In the genomic region with DNA sequence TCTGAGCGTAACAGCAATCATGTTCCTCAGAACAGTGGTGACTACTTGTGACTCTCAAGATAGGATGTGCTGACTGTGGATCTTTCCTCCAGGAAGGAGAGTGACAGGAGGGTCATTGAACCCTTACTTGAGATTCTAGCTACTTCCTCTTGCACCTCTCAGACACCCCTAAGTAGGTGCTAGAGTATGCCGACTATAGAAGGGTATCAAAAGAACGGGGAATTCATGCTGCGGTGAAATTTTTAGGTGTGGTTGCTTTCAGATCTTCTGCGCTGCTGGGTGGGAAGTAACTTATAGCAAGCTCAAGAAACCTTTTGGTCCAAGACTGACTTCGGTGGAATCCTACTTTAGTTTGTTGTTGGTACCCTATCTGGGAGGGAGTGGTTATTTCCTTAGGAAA, we compare ENCODE assay signal across 8 mouse cellular contexts. TPM values are rescaled to one million over a fixed set of nuclear protein-coding genes. Genes with fewer than 3 reads are reported as not detected.
DNase-seq lines count a peak whose midpoint lies in the region; ATAC-seq and TF ChIP-seq lines count a peak whose summit lies in the region.

No protein-coding gene starts in this region.

- peaks cover 11% of the 10 kb centered on the region for H3K4me1 ChIP-seq in midbrain, embryonic 14.5 days (ENCODE audit: control insufficient read depth, insufficient read depth, low read length)
- peaks cover 34% of the 10 kb centered on the region for H3K4me1 ChIP-seq in midbrain, embryonic 10.5 days
- H3K4me1 ChIP-seq in erythroblast, embryonic 14.5 days (ENCODE audit: control insufficient read depth): peaks cover 56% of the 10 kb centered on the region
- peaks cover 26% of the 10 kb centered on the region for H3K4me1 ChIP-seq in liver, postnatal 0 days (ENCODE audit: insufficient read depth)

- no peaks in the 10 kb centered on the region for H3K36me3 ChIP-seq in midbrain, embryonic 14.5 days (ENCODE audit: control insufficient read depth, insufficient read depth, low read length)
- no peaks in the 10 kb centered on the region for H3K36me3 ChIP-seq in midbrain, embryonic 10.5 days
- H3K36me3 ChIP-seq in erythroblast, embryonic 14.5 days (ENCODE audit: control insufficient read depth): peaks cover 41% of the 10 kb centered on the region
- peaks cover 4% of the 10 kb centered on the region; the same call in 1 of the 2 replicates for H3K36me3 ChIP-seq in liver, postnatal 0 days (replicated peaks; ENCODE audit: insufficient read depth, low read length)

- H3K4me3 ChIP-seq in midbrain, embryonic 14.5 days (replicated peaks; ENCODE audit: low read depth, low read length): no peak overlapping the region
- H3K4me3 ChIP-seq in midbrain, embryonic 10.5 days: no peak overlapping the region
- peak overlapping the region; percentile 92 for H3K4me3 ChIP-seq in erythroblast, embryonic 14.5 days (replicated peaks)
- peak overlapping the region; percentile 99 for H3K4me3 ChIP-seq in liver, postnatal 0 days (ENCODE audit: low read depth, low read length)

- peak overlapping the region; percentile 74 for H3K4me2 ChIP-seq in midbrain, embryonic 14.5 days (ENCODE audit: low read length)
- H3K4me2 ChIP-seq in liver, postnatal 0 days (ENCODE audit: low read depth, low read length): peak overlapping the region; percentile 70

- TF ChIP-seq EP300 in liver, postnatal 0 days (IDR thresholded peaks at IDR 0.05; ENCODE audit: low read depth): no peak

- ATAC-seq in midbrain, embryonic 14.5 days (ENCODE audit: low FRiP score, low TSS enrichment): no peak
- no peak for ATAC-seq in liver, postnatal 0 days

- H3K27me3 ChIP-seq in midbrain, embryonic 14.5 days (ENCODE audit: control insufficient read depth, insufficient read depth, low read length): no peaks in the 10 kb centered on the region
- H3K27me3 ChIP-seq in midbrain, embryonic 10.5 days (ENCODE audit: low read depth, poor library complexity, severe bottlenecking): no peaks in the 10 kb centered on the region
- H3K27me3 ChIP-seq in erythroblast, embryonic 14.5 days (ENCODE audit: control insufficient read depth): no peaks in the 10 kb centered on the region
- no peaks in the 10 kb centered on the region for H3K27me3 ChIP-seq in liver, postnatal 0 days (ENCODE audit: insufficient read depth, low read length)

- 95% methylated on average over 6 of the region's 6 CpGs for WGBS in midbrain, embryonic 14.5 days
- WGBS in midbrain, embryonic 10.5 days: 91% methylated on average over 6 of the region's 6 CpGs
- WGBS in liver, postnatal 0 days (ENCODE audit: insufficient replicate concordance): 32% methylated on average over 6 of the region's 6 CpGs

- no peak for DNase-seq in midbrain, embryonic 14.5 days
- DNase-seq in midbrain, embryonic 10.5 days (ENCODE audit: low spot score): no peak
- no peak for DNase-seq in liver, postnatal 0 days
- peak; percentile 65 for DNase-seq in thymus, postnatal 14 days
- no peak for DNase-seq in embryo, embryonic 11 days
- no peak for DNase-seq in Muller cell, postnatal 12 days (ENCODE audit: inconsistent ontology term)
- DNase-seq in right cerebral cortex, postnatal 25 days: no peak

- no peaks in the 10 kb centered on the region for H3K9me3 ChIP-seq in midbrain, embryonic 14.5 days (ENCODE audit: control insufficient read depth, low read length)
- no peaks in the 10 kb centered on the region for H3K9me3 ChIP-seq in midbrain, embryonic 10.5 days (replicated peaks)
- H3K9me3 ChIP-seq in erythroblast, embryonic 14.5 days (ENCODE audit: control insufficient read depth, low read length): no peaks in the 10 kb centered on the region
- no peaks in the 10 kb centered on the region for H3K9me3 ChIP-seq in liver, postnatal 0 days (ENCODE audit: low read length)

- H3K27ac ChIP-seq in midbrain, embryonic 14.5 days (replicated peaks; ENCODE audit: low read depth, low read length): no peak overlapping the region; the same call in 1 of the 2 replicates
- no peak overlapping the region for H3K27ac ChIP-seq in midbrain, embryonic 10.5 days (replicated peaks)
- peak overlapping the region; percentile 99 for H3K27ac ChIP-seq in liver, postnatal 0 days (ENCODE audit: low read depth)

- TF ChIP-seq CTCF in liver, postnatal 0 days (IDR thresholded peaks at IDR 0.05; ENCODE audit: low read depth): no peak

- H3K9ac ChIP-seq in midbrain, embryonic 14.5 days (replicated peaks; ENCODE audit: low read length): no peak overlapping the region
- peak overlapping the region; percentile 100 for H3K9ac ChIP-seq in liver, postnatal 0 days (replicated peaks)

RNA-seq across cellular contexts. Expression of gene Cd47, which starts 53.9 kb away (rescaled TPM):
- polyA plus RNA-seq in midbrain, embryonic 14.5 days (2014; fragmentation: Nextera tagmentation; extraction: Ambion mirVana): 133 and 137 TPM in 2 replicates
- 38.4 and 46.3 TPM in 2 replicates for polyA plus RNA-seq in midbrain, embryonic 10.5 days (2016; fragmentation: Nextera tagmentation; extraction: Ambion mirVana)
- polyA plus RNA-seq in erythroblast, embryonic 14.5 days (2012): 19.2 and 22.4 TPM in 2 replicates
- 285 and 286 TPM in 2 replicates for polyA plus RNA-seq in liver, postnatal 0 days (2015; fragmentation: Nextera tagmentation; extraction: Ambion mirVana)

Comparison
In these comparisons a context has a peak if more than half of its experiments do, and no peak if none do; other contexts are left out.
1. H3K4me3 ChIP-seq: peak in erythroblast, embryonic 14.5 days (single experiment) and liver, postnatal 0 days (single experiment); none in midbrain, embryonic 14.5 days (single experiment) and midbrain, embryonic 10.5 days (single experiment).